Mouse (Mus musculus) hindbrain, embryonic 13.5 days (tissue): ENCODE measurements around the gene Atp13a3. TPM values are rescaled to one million over a fixed set of nuclear protein-coding genes. Genes with fewer than 3 reads are reported as not detected.
"Not testable (repeated sequence)": the region's sequence is repeated elsewhere in the genome, so short reads cannot be mapped to it uniquely, and the experiment has no call there.

Source experiments
- ATAC-seq: fragments of 200-750 bp; cut with Nextera tagmentation; 2 replicates; pipeline ENCODE4 v1.8.0; 2017; ENCODE audit warnings: moderate TSS enrichment; ENCODE audit not compliant: low FRiP score
- H3K27ac ChIP-seq: fragments of 300-500 bp; sonication (generic); 2 replicates; pipeline ENCODE4 v1.5.1; 2015; ENCODE audit warnings: inconsistent platforms, mild to moderate bottlenecking, moderate library complexity
- H3K27me3 ChIP-seq: fragments of 300-500 bp; sonication (generic); 2 replicates; pipeline ENCODE4 v1.6.1; 2015; ENCODE audit warnings: mild to moderate bottlenecking, inconsistent platforms
- H3K36me3 ChIP-seq: fragments of 300-500 bp; sonication (generic); 2 replicates; pipeline ENCODE4 v1.6.1; 2015; ENCODE audit warnings: mild to moderate bottlenecking, inconsistent platforms
- H3K4me1 ChIP-seq: fragments of 300-500 bp; sonication (generic); replicated peaks from 2 replicates; pipeline ENCODE4 v1.6.1; 2015; ENCODE audit warnings: inconsistent platforms
- H3K4me2 ChIP-seq: fragments of 300-500 bp; sonication (generic); 2 replicates; pipeline ENCODE4 v1.6.1; 2015; ENCODE audit warnings: inconsistent platforms, mild to moderate bottlenecking, moderate library complexity
- H3K4me3 ChIP-seq: fragments of 300-500 bp; sonication (generic); 2 replicates; pipeline ENCODE4 v1.5.1; 2015; ENCODE audit warnings: mild to moderate bottlenecking, inconsistent platforms
- H3K9ac ChIP-seq: fragments of 300-500 bp; sonication (generic); 2 replicates; pipeline ENCODE4 v1.6.1; 2015; ENCODE audit warnings: mild to moderate bottlenecking, inconsistent platforms
- H3K9me3 ChIP-seq: fragments of 300-500 bp; sonication (generic); 2 replicates; pipeline ENCODE4 v1.6.1; 2016; ENCODE audit warnings: inconsistent platforms
- WGBS: fragments of 180-500 bp; shearing (Covaris S2); methylation state at CpG from one replicate; pipeline ENCODE4 v1.1.7; 2015; 5-methylcytosine and 5-hydroxymethylcytosine counted together
- polyA plus RNA-seq: library from polyadenylated mRNA; unstranded; fragments of >200 nt; fragmentation: Nextera tagmentation; extraction: Ambion mirVana; gene quantifications from 2 replicates; pipeline ENCODE4 v1.2.1, GENCODE M21; 2015

Atp13a3 gene
- 7.4 and 7.5 TPM in 2 replicates for polyA plus RNA-seq

DNA sequence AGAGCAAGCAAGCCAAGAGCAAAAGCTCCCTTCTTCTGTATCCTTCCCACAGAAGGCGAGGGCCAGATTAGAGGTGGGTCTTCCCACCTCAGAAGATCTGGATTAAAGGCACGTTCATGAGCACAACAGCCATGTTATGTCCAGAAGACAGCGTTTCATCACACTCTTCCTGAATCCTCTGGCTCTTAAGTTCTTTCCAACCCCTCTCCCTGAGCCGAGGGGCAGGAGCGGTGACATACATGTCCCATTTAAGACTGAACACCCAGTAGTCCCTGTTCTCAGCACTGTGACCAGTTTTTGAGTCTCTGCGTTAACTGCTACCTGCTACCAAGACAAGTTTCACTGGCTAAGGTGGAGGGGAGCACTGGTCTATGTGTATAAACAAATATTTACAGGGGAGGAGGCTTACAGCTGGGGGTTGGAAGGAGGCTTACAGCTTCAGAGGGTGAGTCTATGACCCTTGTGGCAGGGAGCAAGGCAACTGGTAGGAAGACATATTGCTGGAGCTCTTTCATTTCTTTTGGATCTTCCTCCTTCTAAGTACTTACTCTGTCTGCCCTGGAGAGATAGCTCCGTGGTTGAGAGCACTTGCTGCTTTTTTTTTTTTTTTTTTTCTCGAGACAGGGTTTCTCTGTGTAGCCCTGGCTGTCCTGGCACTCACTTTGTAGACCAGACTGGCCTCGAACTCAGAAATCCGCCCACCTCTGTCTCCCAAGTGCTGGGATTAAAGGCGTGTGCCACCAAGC lies at the start of gene Atp13a3:
Atp13a3 (minus strand) TSS at position 51 of the 746 bp plus-strand sequence.
- ATAC-seq = no peak
- no peak within 1 kb of the TSS for H3K4me2 ChIP-seq
- no peak within 1 kb of the TSS for H3K4me3 ChIP-seq
- no peaks in the 10 kb centered on the region for H3K36me3 ChIP-seq
- WGBS = 78% methylated on average over 11 of the region's 11 CpGs
- no peaks in the 10 kb centered on the region for H3K9me3 ChIP-seq
- no peak within 1 kb of the TSS for H3K9ac ChIP-seq
- H3K27me3 ChIP-seq = no peaks in the 10 kb centered on the region
- no peaks in the 10 kb centered on the region for H3K4me1 ChIP-seq
- H3K27ac ChIP-seq = no peak within 1 kb of the TSS

DNA sequence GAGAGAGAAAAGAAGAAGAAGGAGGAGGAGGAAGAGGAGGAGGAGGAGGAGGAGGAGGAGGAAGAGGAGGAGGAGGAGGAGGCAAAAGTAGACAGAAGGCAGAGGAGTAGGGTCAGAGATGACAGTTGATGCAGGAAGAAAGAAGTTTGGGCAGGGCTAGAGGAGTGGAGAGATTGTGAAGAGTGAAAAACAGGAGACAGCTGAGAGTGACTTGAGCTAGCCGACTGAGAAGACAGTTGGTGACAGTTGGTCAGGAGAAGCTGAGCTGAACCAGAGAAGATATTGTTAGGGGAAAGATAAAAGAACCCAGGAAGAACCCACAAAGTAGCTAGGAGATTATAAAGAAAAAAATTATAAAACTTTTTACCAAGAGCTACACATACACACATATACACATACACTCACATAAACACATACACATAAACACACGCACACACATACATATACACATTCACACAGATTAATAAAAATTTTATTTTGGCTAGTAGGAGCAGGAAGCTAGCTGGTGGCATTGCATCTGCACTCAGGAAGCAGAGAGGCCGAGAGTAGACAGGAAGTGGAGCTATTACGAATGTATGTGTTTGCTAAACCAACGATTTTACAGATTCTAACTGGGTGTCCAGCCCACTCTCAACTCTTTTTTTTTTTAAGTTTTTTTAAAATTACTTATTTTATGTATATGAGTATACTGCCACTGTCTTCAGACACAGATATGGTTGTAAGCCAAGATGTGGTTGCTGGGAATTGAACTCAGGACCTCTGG lies 47.6 kb upstream of the Atp13a3 start:
- H3K9ac ChIP-seq = no peak overlapping the region
- H3K36me3 ChIP-seq = no peaks in the 10 kb centered on the region
- ATAC-seq = no peak
- no peaks in the 10 kb centered on the region for H3K4me1 ChIP-seq
- H3K9me3 ChIP-seq = no peaks in the 10 kb centered on the region
- no peak overlapping the region for H3K27ac ChIP-seq
- 82% methylated on average over 5 of the region's 5 CpGs for WGBS
- no peak overlapping the region for H3K4me3 ChIP-seq
- no peak overlapping the region for H3K4me2 ChIP-seq
- H3K27me3 ChIP-seq = no peaks in the 10 kb centered on the region

DNA sequence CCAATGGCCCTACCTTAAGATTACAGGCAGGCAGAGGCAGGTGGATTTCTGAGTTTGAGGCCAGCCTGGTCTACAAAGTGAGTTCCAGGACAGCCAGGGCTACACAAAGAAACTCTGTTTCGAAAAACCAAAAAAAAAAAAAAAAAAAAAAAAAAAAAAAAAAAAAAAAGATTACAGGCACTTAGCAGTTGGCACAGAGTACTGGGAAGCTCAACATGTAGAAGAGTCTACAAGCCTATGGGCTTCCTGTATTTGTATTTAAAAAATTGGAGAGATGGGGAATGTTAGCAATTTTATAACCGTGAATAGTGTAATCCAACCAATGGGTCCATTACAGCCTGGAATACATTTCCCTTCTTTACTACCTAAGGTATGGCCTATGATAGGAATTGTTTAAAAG lies 45.4 kb upstream of the Atp13a3 start:
- not testable (repeated sequence) for H3K27ac ChIP-seq, H3K9ac ChIP-seq, H3K9me3 ChIP-seq, H3K4me2 ChIP-seq, H3K4me3 ChIP-seq, H3K27me3 ChIP-seq, H3K4me1 ChIP-seq, H3K36me3 ChIP-seq, ATAC-seq
- WGBS = 100% methylated on average over 2 of the region's 2 CpGs

DNA sequence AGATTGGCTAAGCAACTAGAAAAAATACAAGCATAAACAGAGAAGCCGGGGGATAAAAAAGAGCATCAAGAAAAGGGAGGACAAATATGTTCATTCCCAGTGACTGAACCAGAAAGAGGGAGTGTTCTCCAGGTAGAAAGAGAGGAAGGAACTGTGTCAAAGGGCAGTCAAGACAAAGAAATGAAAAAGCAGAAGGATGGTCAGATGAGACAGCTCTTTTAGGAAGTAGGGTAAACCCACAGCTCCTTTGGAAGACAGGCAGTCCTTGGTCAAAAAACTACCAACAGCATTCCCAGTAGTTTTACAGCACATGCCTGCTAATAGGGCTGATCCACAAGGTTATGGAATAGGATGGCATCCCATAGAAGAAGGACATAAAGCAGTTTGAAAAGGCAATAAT lies 43.2 kb upstream of the Atp13a3 start:
- no peak overlapping the region for H3K4me2 ChIP-seq
- ATAC-seq = no peak
- 86% methylated on average over 1 of the region's 1 CpGs for WGBS
- H3K9ac ChIP-seq = no peak overlapping the region
- no peaks in the 10 kb centered on the region for H3K27me3 ChIP-seq
- H3K4me3 ChIP-seq = no peak overlapping the region
- H3K27ac ChIP-seq = no peak overlapping the region
- H3K4me1 ChIP-seq = no peaks in the 10 kb centered on the region
- no peaks in the 10 kb centered on the region for H3K9me3 ChIP-seq
- no peaks in the 10 kb centered on the region for H3K36me3 ChIP-seq

DNA sequence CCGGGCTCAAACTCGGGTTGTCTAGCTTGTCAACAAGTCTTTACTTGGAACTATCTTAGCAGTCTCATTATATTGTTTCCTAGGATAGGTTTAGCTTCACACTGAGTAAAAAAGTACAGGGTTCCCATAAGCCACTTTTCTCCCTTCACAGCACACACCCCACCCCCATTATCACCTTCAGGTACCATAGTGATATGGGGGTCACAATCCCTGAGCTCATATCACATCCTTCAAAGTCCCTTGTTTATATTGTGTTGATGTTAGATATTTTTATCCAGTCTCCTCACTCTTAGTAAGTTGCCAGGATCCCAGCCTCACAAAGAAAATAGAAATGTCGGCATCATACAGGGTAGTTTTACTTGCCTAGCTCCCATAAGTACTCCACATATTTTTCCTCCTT lies 42.4 kb upstream of the Atp13a3 start:
- no peak overlapping the region for H3K27ac ChIP-seq
- ATAC-seq = no peak
- H3K4me3 ChIP-seq = no peak overlapping the region
- no peaks in the 10 kb centered on the region for H3K36me3 ChIP-seq
- H3K4me2 ChIP-seq = no peak overlapping the region
- H3K4me1 ChIP-seq = no peaks in the 10 kb centered on the region
- WGBS = 85% methylated on average over 3 of the region's 3 CpGs
- H3K9me3 ChIP-seq = no peaks in the 10 kb centered on the region
- H3K9ac ChIP-seq = no peak overlapping the region
- H3K27me3 ChIP-seq = no peaks in the 10 kb centered on the region

DNA sequence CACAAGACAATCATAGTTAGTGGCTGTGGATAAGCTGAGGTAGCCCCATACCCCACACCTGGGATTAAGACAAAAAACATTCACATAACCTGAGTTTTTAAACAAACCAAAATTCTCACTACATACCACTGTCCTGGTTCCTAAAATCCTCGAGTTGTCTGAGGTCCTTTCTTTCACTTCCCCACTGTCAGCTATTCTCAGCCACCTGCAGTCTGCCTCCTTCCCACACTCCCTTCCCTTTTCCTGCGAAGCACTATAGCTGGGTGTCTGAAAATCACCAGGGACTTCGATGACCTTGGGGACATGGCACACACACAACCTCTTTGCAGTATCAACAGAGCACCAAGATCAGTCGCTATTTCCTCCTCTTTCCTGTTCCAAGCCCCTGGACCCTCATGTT lies 41.9 kb upstream of the Atp13a3 start:
- Histone ChIP-seq H3K4me1 (no peaks in the 10 kb centered on the region), H3K9me3 (no peaks in the 10 kb centered on the region), H3K36me3 (no peaks in the 10 kb centered on the region), H3K27ac (no peak overlapping the region), H3K9ac (no peak overlapping the region), H3K4me3 (no peak overlapping the region), H3K27me3 (no peaks in the 10 kb centered on the region), H3K4me2 (no peak overlapping the region)
- no peak for ATAC-seq
- 71% methylated on average over 4 of the region's 4 CpGs for WGBS

DNA sequence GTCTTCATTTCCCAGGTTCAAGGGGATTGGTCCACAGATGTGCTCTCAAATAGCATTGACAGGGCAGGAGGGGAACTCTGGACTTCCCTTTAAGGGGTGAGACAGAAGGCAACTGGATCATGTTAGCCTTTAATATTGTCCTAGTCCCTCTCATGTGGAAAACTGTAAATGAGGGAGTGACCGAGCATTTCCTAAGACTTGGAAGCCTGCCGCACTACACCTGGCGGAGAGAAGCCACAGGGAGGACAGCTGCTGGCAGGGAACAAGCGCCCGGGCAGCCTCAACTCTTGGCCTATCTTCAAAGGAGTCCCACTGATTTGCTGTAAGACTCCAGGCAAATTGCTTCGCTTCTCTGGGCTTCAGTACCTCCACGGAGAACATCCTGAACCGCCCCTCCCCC lies 37.6 kb upstream of the Atp13a3 start:
- no peaks in the 10 kb centered on the region for H3K9me3 ChIP-seq
- no peaks in the 10 kb centered on the region for H3K4me1 ChIP-seq
- WGBS = 59% methylated on average over 8 of the region's 8 CpGs
- H3K4me2 ChIP-seq = no peak overlapping the region
- ATAC-seq = no peak
- H3K9ac ChIP-seq = no peak overlapping the region
- no peaks in the 10 kb centered on the region for H3K27me3 ChIP-seq
- no peak overlapping the region for H3K27ac ChIP-seq
- no peak overlapping the region for H3K4me3 ChIP-seq
- H3K36me3 ChIP-seq = no peaks in the 10 kb centered on the region

DNA sequence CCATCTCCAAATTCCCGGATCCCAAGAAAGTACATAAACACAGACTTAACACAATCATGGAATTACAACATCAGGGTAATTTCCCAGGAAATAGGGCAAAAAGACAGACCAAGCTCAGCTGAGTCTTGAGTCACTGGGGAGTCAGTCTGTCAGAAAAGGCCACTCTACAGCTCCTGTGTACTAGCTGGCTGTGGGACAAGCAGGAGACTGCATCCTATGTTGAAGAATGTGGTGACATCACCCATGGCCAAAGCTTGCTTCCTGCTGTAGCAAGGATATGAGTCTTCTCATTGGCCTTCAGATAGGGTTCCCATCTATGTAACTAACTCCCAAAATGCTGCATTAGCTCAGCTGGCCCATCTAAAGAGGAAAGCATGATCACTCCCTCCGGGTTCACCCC lies 36.7 kb upstream of the Atp13a3 start:
- 79% methylated on average over 2 of the region's 2 CpGs for WGBS
- H3K4me3 ChIP-seq = no peak overlapping the region
- no peaks in the 10 kb centered on the region for H3K36me3 ChIP-seq
- no peak overlapping the region for H3K4me2 ChIP-seq
- no peak for ATAC-seq
- no peaks in the 10 kb centered on the region for H3K27me3 ChIP-seq
- no peak overlapping the region for H3K9ac ChIP-seq
- H3K9me3 ChIP-seq = no peaks in the 10 kb centered on the region
- no peaks in the 10 kb centered on the region for H3K4me1 ChIP-seq
- H3K27ac ChIP-seq = no peak overlapping the region

DNA sequence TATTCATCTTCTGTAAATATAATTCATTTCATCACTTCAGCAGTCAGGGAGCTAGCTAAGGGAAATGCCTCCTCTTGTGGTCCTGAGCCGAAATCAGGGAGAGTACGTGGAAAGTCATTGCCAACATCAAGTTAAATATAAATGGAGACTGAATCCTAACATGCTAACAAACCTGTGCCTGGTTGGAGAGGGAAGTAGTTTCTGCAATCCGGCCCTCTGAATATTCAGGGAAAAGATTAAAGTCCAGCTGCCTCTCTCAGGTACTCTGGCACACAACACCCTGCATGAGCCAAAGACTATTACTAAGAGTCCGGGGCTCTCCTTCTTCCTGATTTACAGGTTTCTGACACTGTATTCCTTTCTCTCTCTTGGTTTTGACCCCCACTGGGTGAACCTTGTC lies 35.6 kb upstream of the Atp13a3 start:
- Histone ChIP-seq H3K4me1 (no peaks in the 10 kb centered on the region), H3K9ac (no peak overlapping the region), H3K4me2 (no peak overlapping the region), H3K27ac (no peak overlapping the region), H3K27me3 (no peaks in the 10 kb centered on the region), H3K9me3 (no peaks in the 10 kb centered on the region), H3K4me3 (no peak overlapping the region), H3K36me3 (no peaks in the 10 kb centered on the region)
- ATAC-seq = no peak
- WGBS = 88% methylated on average over 4 of the region's 4 CpGs

DNA sequence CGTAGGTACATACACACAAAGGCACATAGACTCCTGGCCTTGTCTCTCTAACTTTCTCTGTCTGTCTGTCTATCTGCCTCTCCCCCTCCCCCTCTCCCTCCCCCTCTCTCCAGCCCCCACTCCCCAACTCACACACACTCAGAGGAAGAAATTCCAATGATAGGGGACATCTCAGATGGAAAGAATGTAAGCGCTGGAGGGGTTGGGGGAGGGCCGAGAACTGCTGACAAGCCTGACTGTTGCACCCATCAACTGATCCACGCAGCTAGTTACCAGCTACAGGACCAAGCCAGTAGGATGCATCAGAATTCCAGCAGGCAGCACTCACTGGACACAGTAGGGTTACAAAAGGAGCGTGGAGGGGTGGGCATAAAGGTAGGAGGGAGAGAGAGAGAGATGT lies 34.1 kb upstream of the Atp13a3 start:
- 89% methylated on average over 5 of the region's 5 CpGs for WGBS
- Histone ChIP-seq H3K4me2 (no peak overlapping the region), H3K9me3 (no peaks in the 10 kb centered on the region), H3K4me1 (no peaks in the 10 kb centered on the region), H3K27ac (no peak overlapping the region), H3K36me3 (no peaks in the 10 kb centered on the region), H3K9ac (no peak overlapping the region), H3K27me3 (no peaks in the 10 kb centered on the region), H3K4me3 (no peak overlapping the region)
- ATAC-seq = no peak

DNA sequence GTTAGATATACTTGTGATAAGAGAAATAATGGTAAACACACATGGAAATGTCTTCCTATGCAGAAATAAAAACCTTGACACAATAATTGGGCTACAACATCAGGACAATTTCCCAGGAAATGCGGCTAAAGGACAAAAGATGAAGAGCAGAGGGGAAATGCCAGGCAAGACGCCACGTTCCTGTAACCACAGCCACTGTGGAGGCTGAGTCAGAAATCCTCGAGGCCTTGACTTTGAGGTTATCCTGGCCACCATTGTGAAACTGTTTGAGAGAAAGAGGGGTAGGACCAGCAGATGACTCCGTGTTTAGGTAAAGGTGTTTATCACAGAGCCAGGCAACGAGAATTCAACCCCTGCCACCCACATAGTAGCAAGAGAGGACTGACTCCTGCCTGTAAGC lies 33.6 kb upstream of the Atp13a3 start:
- Histone ChIP-seq H3K4me1 (no peaks in the 10 kb centered on the region), H3K27ac (no peak overlapping the region), H3K27me3 (no peaks in the 10 kb centered on the region), H3K9me3 (no peaks in the 10 kb centered on the region), H3K4me3 (no peak overlapping the region), H3K9ac (no peak overlapping the region), H3K36me3 (no peaks in the 10 kb centered on the region), H3K4me2 (no peak overlapping the region)
- WGBS = 88% methylated on average over 6 of the region's 6 CpGs
- no peak for ATAC-seq

DNA sequence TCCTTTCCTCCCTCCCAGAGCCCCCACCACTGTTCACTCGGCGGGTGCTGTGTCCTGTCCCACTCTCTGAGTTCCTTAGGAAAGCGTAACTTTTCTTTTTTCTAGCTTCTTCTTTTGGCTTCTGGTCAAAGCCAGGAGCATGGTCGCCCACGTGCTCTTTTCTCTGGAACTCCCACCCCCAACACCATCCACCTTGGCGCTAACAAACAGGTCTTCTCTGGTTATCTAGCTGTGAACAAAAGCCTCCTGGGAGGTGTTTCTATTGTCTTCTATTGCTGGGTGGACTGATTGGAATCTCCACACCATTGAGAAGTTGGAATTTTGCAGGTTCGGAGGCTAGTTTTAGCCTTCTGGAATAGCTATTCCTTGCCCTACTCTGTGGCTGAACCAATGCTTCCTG lies 30.5 kb upstream of the Atp13a3 start:
- Histone ChIP-seq H3K4me3 (no peak overlapping the region), H3K27ac (no peak overlapping the region), H3K4me1 (no peaks in the 10 kb centered on the region), H3K4me2 (no peak overlapping the region), H3K9me3 (no peaks in the 10 kb centered on the region), H3K9ac (no peak overlapping the region), H3K36me3 (no peaks in the 10 kb centered on the region), H3K27me3 (no peaks in the 10 kb centered on the region)
- no peak for ATAC-seq
- WGBS = 88% methylated on average over 7 of the region's 7 CpGs

DNA sequence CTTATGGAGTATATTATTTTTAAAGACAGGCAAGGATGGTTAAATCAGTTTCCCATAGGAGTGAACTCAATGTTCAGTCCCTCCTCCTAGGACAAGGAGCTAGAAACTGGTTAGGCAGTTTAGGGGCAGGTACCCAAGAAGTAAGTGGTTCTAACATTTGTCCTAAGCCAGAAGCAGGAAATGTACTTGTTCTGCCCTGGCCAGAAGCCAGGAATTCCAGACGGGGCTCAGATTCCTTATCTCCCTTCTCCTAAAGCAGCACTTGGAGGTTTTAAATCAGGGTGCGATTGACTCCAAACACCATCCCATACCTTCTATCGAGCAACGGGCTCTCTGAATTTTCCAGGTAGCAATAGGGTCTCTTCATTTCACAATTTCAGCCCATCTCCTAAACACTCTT lies 29.6 kb upstream of the Atp13a3 start:
- Histone ChIP-seq H3K36me3 (no peaks in the 10 kb centered on the region), H3K27me3 (no peaks in the 10 kb centered on the region), H3K4me1 (no peaks in the 10 kb centered on the region), H3K4me2 (no peak overlapping the region), H3K4me3 (no peak overlapping the region), H3K9me3 (no peaks in the 10 kb centered on the region), H3K9ac (no peak overlapping the region), H3K27ac (no peak overlapping the region)
- WGBS = 81% methylated on average over 4 of the region's 4 CpGs
- no peak for ATAC-seq
